Mouse (Mus musculus) limb, embryonic 11.5 days (tissue): ENCODE data around the gene 9530002B09Rik. TPM values are rescaled to one million over a fixed set of nuclear protein-coding genes. Genes with fewer than 3 reads are reported as not detected.

Experiments
- ATAC-seq: fragments of 200-750 bp; cut with Nextera tagmentation; 2 replicates; pipeline ENCODE4 v1.8.0; 2017; ENCODE audit warnings: low read depth; ENCODE audit not compliant: insufficient number of reproducible peaks, low FRiP score, low TSS enrichment
- DNase-seq: peaks from one replicate; pipeline ENCODE4 v3.0.0-alpha.2; 2015; ENCODE audit warnings: low spot score
- H3K27ac ChIP-seq: fragments of 300-500 bp; sonication (generic); replicated peaks from 2 replicates; pipeline ENCODE4 v1.5.1; 2014; ENCODE audit warnings: low read depth, mild to moderate bottlenecking, low read length
- H3K27me3 ChIP-seq: fragments of 300-500 bp; sonication (generic); 2 replicates; pipeline ENCODE4 v1.6.1; 2014; ENCODE audit warnings: mild to moderate bottlenecking, low read length, mixed read lengths; ENCODE audit not compliant: control insufficient read depth, insufficient read depth
- H3K36me3 ChIP-seq: fragments of 300-500 bp; sonication (generic); 2 replicates; pipeline ENCODE4 v1.6.1; 2014; ENCODE audit warnings: mild to moderate bottlenecking, low read length, moderate library complexity, mixed read lengths; ENCODE audit not compliant: control insufficient read depth, insufficient read depth
- H3K4me1 ChIP-seq: fragments of 300-500 bp; sonication (generic); 2 replicates; pipeline ENCODE4 v1.6.1; 2014; ENCODE audit warnings: low read length, mixed read lengths; ENCODE audit not compliant: control insufficient read depth, insufficient read depth
- H3K4me2 ChIP-seq: fragments of 300-500 bp; sonication (generic); 2 replicates; pipeline ENCODE4 v1.6.1; 2014; ENCODE audit warnings: low read depth, mild to moderate bottlenecking, moderate library complexity; ENCODE audit not compliant: severe bottlenecking
- H3K4me3 ChIP-seq: fragments of 300-500 bp; sonication (generic); 2 replicates; pipeline ENCODE4 v1.5.1; 2014; ENCODE audit warnings: low read depth, low read length
- H3K9ac ChIP-seq: fragments of 300-500 bp; sonication (generic); 2 replicates; pipeline ENCODE4 v1.6.1; 2014; ENCODE audit warnings: mild to moderate bottlenecking, low read length
- H3K9me3 ChIP-seq: fragments of 300-500 bp; sonication (generic); 2 replicates; pipeline ENCODE4 v1.6.1; 2016; ENCODE audit warnings: low read length; ENCODE audit not compliant: control insufficient read depth
- polyA plus RNA-seq: library from polyadenylated mRNA; unstranded; fragments of >200 nt; fragmentation: Nextera tagmentation; extraction: Ambion mirVana; gene quantifications from 2 replicates; pipeline ENCODE4 v1.2.1, GENCODE M21; 2014

9530002B09Rik gene
- polyA plus RNA-seq, result not detected in 2 replicates

- no peaks in the 10 kb centered on the region for H3K36me3 ChIP-seq
- no peak within 1 kb of the TSS for H3K4me2 ChIP-seq
- H3K9ac ChIP-seq, result no peak within 1 kb of the TSS
- no peaks in the 10 kb centered on the region for H3K4me1 ChIP-seq
- no peak within 1 kb of the TSS for H3K4me3 ChIP-seq
- no peak within 1 kb of the TSS for H3K27ac ChIP-seq
- peaks cover 6% of the 10 kb centered on the region; the same call in 1 of the 2 replicates for H3K9me3 ChIP-seq
- DNase-seq, result no peak
- ATAC-seq, result no peak
- H3K27me3 ChIP-seq, result no peaks in the 10 kb centered on the region
Observed at GRCm38 (mm10) chr4:122688975-122689374, at the start of gene 9530002B09Rik. Gene 9530002B09Rik, plus strand, starts transcription at chr4:122689275.

Other genes starting within 250 kb of the 9530002B09Rik start
- 52.4 and 54.1 TPM in 2 replicates for gene Ppt1, start 147.0 kb downstream of the 9530002B09Rik start, polyA plus RNA-seq
- gene Cap1, start 196.8 kb downstream of the 9530002B09Rik start, polyA plus RNA-seq, result 59.0 and 64.6 TPM in 2 replicates